ENCODE assay signal across 15 mouse cellular contexts in the genomic region with DNA sequence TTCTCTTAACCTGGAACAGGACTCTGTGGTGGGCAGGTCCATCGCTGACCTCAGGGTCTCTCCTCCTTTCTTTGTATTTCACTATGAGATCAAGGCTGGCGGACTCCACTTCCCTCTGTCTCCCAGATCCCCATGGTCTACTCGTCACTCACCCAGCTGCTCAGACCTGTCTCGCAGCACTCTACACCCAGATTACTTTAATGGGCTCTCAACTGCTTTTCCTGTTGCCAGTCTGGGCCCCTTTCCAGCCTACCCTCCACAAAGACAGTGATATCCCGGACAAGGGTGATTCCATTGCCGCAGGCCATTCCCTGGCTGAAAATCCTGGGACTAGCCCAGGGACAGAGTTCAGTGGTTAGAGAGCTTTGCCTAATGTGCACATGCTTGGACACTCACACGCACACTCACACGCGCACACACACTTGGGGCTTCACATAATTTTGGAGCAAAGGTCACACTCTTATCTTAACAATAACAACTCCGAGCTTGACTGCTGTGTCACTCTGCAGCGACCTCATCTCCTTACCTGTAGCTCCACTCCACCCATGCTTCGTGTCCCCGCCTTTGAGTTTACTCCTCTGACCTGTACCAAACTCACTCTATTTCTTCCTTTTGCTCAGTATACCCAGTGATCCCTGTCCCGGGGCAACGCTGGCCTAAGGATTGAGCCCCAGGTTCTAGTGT.
A peak's percentile ranks its signal among the peaks of the same experiment; 100 is the strongest.
DNase-seq lines count a peak whose midpoint lies in the region; ATAC-seq and TF ChIP-seq lines count a peak whose summit lies in the region.
"Had no signal": no experiment of that assay in that cellular context is flagged by ENCODE, and none has a peak within 500 bp of the region (broad histone marks: within the 10 kb centered on the region; RNA-seq: fewer than 3 reads in every experiment).

No protein-coding gene starts in this region.

- H3K4me1 ChIP-seq in lung, adult 2 months (ENCODE audit: control insufficient read depth, insufficient read depth, low read length), result peaks cover 3% of the 10 kb centered on the region; the same call in 1 of the 2 replicates
- H3K4me1 ChIP-seq in heart, embryonic 15.5 days (replicated peaks), result peaks cover 34% of the 10 kb centered on the region
- H3K4me1 ChIP-seq in intestine, postnatal 0 days (replicated peaks; ENCODE audit: control insufficient read depth, insufficient read depth, low read length), result no peaks in the 10 kb centered on the region
- H3K4me1 ChIP-seq: embryonic facial prominence, embryonic 15.5 days; forebrain, embryonic 12.5 days; limb, embryonic 10.5 days had no signal

- TF ChIP-seq CTCF in lung, adult 2 months (IDR thresholded peaks at IDR 0.05; ENCODE audit: insufficient read depth, low read length), result no peak
- no peak for TF ChIP-seq CTCF in intestine, postnatal 0 days (IDR thresholded peaks at IDR 0.05; ENCODE audit: low read depth)

- peak overlapping the region; percentile 71 for H3K27ac ChIP-seq in heart, embryonic 15.5 days
- peak overlapping the region; percentile 70 for H3K27ac ChIP-seq in intestine, postnatal 0 days (ENCODE audit: low read depth, low read length)
- H3K27ac ChIP-seq: embryonic facial prominence, embryonic 15.5 days; forebrain, embryonic 12.5 days; limb, embryonic 10.5 days; liver, embryonic 14.5 days; midbrain, embryonic 10.5 days had no signal

- H3K9me3 ChIP-seq in heart, embryonic 15.5 days (replicated peaks), result no peaks in the 10 kb centered on the region
- H3K9me3 ChIP-seq in intestine, postnatal 0 days (ENCODE audit: control insufficient read depth), result no peaks in the 10 kb centered on the region
- H3K9me3 ChIP-seq: embryonic facial prominence, embryonic 15.5 days; forebrain, embryonic 12.5 days; limb, embryonic 10.5 days; midbrain, embryonic 10.5 days had no signal

- no peak overlapping the region for H3K9ac ChIP-seq in heart, embryonic 15.5 days
- H3K9ac ChIP-seq in intestine, postnatal 0 days (ENCODE audit: low read depth, low read length), result no peak overlapping the region
- H3K9ac ChIP-seq: embryonic facial prominence, embryonic 15.5 days; forebrain, embryonic 12.5 days; liver, embryonic 14.5 days had no signal

- H3K36me3 ChIP-seq in heart, embryonic 15.5 days, result no peaks in the 10 kb centered on the region
- H3K36me3 ChIP-seq in intestine, postnatal 0 days (ENCODE audit: control insufficient read depth, insufficient read depth), result 0 out of 2 replicates have a peak, but pooled peaks cover 3% of the 10 kb centered on the region
- H3K36me3 ChIP-seq: embryonic facial prominence, embryonic 15.5 days; forebrain, embryonic 12.5 days; limb, embryonic 10.5 days; midbrain, embryonic 10.5 days had no signal

- H3K4me2 ChIP-seq in heart, embryonic 15.5 days, result peak overlapping the region; percentile 31
- H3K4me2 ChIP-seq in intestine, postnatal 0 days (replicated peaks; ENCODE audit: low read depth), result peak overlapping the region; percentile 48
- H3K4me2 ChIP-seq: embryonic facial prominence, embryonic 15.5 days; forebrain, embryonic 12.5 days had no signal

- TF ChIP-seq POLR2A in lung, adult 2 months (IDR thresholded peaks at IDR 0.05; ENCODE audit: borderline replicate concordance, extremely low read depth, low read depth, low read length), result no peak

- no peaks in the 10 kb centered on the region for H3K27me3 ChIP-seq in heart, embryonic 15.5 days
- H3K27me3 ChIP-seq in intestine, postnatal 0 days (replicated peaks; ENCODE audit: control insufficient read depth, insufficient read depth, low read length), result no peaks in the 10 kb centered on the region
- H3K27me3 ChIP-seq: embryonic facial prominence, embryonic 15.5 days; forebrain, embryonic 12.5 days had no signal

- peak; percentile 37 for DNase-seq in lung, adult 2 months
- no peak for DNase-seq in lung, postnatal 25 days (ENCODE audit: low spot score)
- no peak for DNase-seq in Muller cell, postnatal 12 days (ENCODE audit: inconsistent ontology term)
- DNase-seq in cerebellum, postnatal 10 days, result no peak
- DNase-seq: adrenal gland, postnatal 25 days; kidney, postnatal 10 days; layer of hippocampus, adult 9-11 months had no signal

- peak; percentile 78 for ATAC-seq in heart, embryonic 15.5 days (replicated peaks; ENCODE audit: insufficient number of reproducible peaks, insufficient read depth, low FRiP score, low read depth)
- peak; percentile 96 for ATAC-seq in intestine, postnatal 0 days
- no peak for ATAC-seq in frontal cortex, adult (ENCODE audit: low TSS enrichment)

- WGBS in lung, adult 2 months, result 63% methylated on average over 15 of the region's 15 CpGs
- 53% methylated on average over 15 of the region's 15 CpGs for WGBS in heart, embryonic 15.5 days
- 49% methylated on average over 15 of the region's 15 CpGs for WGBS in intestine, postnatal 0 days

- H3K4me3 ChIP-seq in lung, adult 2 months (replicated peaks; ENCODE audit: extremely low read depth, low read depth, low read length), result no peak overlapping the region
- no peak overlapping the region for H3K4me3 ChIP-seq in heart, embryonic 15.5 days
- H3K4me3 ChIP-seq in intestine, postnatal 0 days (ENCODE audit: low read depth, low read length), result no peak overlapping the region
- H3K4me3 ChIP-seq: embryonic facial prominence, embryonic 15.5 days; forebrain, embryonic 12.5 days; limb, embryonic 10.5 days; midbrain, embryonic 10.5 days had no signal
